Mouse (Mus musculus) right cerebral cortex, postnatal 10 days (tissue): ENCODE data around the gene Vps4b.

Source experiments
- DNase-seq, 2 experiments: peaks; one replicate each; pipeline ENCODE4 v3.0.0; 2021; ENCODE audit warnings: low spot score in 2 of 2

Gene Vps4b

GRCm38 (mm10) chr1:106796542-106796924, at the start of gene Vps4b:
Vps4b (minus strand) TSS chr1:106796728.
- peak; percentile 96 to 97 for DNase-seq

DNA sequence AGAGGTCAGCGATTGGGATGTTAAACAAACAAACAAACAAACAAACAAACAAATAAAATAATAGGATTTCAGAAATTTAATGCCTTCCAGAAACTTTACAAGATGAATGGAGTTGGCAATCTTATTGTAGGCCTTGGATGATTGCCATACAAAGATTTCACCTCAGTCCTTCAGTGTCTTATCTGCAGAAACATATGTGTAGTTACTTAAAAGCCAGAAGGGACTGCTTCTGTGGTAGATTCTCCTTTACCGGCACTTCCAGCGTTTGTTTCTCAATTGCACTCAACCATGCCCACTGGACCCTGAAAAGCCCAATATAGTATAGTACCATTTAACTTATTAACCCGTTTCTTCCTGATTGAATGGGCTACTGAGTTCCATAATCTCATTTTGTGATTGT, 32.3 kb upstream of the Vps4b start:
- no peak for DNase-seq

DNA sequence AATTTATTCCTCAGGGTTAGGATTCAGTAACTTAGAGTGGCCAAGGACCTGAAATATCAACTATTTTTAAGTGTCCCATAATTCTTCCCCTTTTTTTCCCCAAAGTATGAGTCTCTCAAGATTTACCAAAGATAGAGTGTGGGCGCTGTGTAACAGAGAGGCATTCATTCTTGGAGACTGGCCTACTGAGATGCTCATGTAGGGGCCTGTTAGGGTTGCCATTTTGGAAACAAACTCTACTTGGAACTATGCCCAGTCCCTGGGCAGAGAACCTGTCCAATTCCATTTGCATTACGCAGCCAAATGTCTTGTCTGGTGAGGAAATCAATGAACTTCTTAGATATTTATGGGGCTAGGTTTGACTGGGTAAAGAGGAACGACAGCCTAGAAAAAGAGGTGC, 25.8 kb upstream of the Vps4b start:
- DNase-seq: peak in 1 of 2 experiments; percentile 28

DNA sequence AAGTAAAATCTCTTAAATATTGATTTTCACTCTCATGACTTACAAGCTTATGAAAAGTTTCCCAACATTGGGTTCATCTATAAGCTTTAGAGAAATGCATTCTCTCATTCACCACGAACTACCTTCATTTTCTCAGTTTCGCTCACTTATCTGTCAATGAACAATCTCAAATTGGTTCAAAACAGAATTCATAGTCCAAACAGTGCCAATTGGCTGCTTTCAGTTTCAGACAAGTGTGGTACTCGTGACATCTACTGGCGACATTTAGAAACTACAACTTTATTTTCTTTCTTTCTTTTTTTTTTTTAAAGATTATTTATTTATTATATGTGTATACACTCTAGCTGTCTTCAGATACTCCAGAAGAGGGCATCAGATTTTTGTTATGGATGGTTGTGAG, 21.8 kb upstream of the Vps4b start:
- DNase-seq: no peak

- DNase-seq: no peak
Measured at GRCm38 (mm10) chr1:106816766-106817165, 20.2 kb upstream of the Vps4b start.

- no peak for DNase-seq
Measured at GRCm38 (mm10) chr1:106815265-106815664, 18.7 kb upstream of the Vps4b start.

GRCm38 (mm10) chr1:106814864-106815263, 18.3 kb upstream of the Vps4b start:
- no peak for DNase-seq

- no peak for DNase-seq
Measured at GRCm38 (mm10) chr1:106799931-106800330, 3.4 kb upstream of the Vps4b start.

DNA sequence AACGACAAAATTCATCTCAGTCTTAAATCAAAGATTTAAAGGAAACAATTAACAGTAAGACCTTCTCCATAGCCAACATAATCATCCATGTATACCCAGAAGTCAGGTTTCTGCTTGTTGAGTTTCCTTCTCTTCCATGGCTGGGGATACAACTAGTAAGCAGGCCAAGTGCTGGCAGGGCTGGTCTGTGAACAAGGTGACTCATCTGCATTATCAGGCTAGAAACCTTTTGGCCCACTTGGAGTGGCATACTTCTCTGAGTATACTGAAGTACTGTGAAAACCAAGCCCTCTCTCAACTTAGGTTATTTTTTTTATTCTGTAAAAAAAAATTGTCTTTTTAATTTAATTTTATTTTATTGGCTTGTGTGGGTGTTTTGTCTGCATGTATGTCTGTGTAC, 2.9 kb upstream of the Vps4b start:
- DNase-seq: no peak

DNA sequence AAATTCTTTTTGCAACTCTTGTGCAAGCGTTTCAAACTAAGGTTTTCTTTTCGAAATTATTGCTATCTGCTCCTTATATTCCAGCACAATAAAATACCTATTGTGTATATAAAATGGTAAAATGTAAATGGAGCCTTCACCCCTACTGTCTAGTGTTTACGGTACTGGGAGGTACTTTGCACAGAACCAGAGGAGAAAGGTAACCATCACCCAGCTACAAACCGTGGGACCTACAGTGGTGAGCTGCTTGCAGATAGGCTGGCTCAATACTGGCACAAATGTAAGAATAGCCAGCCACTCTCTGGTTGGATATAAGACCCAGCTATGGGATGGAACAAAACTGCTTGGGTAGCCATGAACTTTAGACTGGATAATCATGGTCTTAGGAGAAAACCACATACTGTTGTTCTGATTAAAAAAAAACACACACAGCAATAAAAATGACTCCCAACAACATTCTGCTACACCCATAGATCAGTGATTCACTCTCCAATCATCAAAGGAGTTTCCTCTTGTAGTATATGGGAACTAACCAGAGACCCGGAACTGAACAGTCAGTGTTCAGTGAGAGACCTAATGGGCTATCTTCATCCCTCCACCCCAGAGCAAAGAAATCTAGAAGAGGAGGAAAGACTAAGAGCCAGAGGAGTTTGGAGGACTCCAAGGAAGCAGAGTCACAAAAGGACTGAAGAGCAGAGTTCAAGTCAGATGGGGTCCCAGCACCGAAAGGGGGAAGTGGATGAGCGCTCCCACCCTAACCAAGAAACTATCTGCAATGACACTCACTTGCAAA, 655 bp upstream of the Vps4b start:
- DNase-seq: no peak

DNA sequence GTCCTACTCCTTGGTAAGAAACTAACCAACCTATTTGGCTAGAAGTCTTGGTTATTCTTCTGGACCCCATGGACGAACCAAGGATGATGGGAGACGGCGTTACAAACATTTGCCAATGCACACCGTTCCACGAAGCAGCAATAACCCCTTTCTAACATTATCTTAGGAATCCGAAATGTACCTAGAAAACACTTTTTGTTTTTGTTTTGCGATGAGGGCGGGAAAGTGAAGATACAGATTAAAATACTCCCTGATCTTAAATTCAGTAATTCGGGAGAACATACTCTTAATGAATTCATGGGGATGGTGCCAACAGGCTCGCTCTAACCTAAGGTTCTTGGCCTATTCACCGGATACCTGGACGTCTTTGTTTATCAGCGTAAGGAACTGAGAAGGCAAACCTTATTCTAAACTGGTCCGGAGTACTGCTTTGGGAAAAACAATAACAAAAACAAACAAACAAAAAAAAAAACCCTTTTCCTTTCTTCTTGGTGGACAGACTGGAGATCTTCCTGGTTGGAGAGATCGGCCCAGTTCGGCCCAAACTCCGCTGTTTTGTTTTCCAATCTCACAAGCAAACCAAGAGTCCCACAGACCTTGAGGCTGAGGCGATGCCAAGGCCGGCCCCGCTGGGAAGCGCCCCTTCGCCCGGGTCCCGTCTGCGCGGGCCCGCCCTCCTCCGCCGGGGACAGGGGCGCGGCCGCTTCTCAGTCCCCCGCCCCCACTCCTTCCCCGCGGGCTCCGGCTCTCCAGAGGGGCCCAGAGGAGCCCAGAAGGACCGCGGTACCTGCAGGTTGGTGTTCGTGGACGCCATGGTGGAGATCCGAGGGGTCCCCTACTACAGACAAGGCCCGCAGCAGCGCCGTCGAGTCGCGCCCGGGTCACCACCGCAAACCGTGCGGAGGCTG, 640 bp downstream of the Vps4b start:
- DNase-seq: no peak

DNA sequence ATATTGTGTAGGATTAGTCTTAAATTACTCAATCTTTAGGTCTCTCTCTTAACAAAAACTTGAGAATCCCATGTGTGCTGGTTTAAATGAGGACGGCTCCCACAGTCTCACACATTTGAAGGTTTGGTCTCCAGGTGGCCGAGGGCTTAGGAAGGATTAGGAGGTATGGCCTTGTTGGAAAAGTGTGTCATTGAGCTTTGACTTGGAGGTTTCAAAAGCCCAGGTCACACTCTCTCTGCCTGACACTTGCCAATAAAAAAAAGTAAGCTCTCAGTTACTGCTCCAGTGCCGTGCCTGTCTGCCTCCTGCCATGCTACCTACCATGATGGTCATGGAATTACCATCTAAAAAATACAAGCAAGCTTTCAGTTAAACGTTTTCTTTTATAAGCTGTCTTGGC, 21.6 kb downstream of the Vps4b start:
- no peak for DNase-seq

DNA sequence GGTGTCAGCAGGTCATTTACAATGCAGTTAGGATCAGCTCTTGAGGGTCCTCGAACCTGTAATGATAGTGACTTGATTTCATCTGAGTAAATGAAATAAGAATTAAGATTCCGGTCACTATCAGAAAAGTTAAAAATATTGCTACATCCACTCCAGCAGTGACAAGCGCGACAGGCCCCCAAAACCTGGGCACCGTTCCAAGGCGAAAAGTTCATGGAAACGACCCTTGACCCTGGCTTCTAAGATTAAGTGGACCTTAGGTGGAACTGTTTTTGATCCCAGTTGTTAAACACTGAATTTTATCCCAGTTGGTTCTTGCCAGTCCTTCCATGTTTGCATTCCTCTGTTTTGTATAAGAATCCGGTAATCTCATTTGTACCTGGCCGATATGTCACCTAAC, 22.4 kb downstream of the Vps4b start:
- no peak for DNase-seq

- DNase-seq: no peak
Measured at GRCm38 (mm10) chr1:106768773-106769172, 27.8 kb downstream of the Vps4b start.

- DNase-seq: no peak
Measured at GRCm38 (mm10) chr1:106765771-106766170, 30.8 kb downstream of the Vps4b start.

DNA sequence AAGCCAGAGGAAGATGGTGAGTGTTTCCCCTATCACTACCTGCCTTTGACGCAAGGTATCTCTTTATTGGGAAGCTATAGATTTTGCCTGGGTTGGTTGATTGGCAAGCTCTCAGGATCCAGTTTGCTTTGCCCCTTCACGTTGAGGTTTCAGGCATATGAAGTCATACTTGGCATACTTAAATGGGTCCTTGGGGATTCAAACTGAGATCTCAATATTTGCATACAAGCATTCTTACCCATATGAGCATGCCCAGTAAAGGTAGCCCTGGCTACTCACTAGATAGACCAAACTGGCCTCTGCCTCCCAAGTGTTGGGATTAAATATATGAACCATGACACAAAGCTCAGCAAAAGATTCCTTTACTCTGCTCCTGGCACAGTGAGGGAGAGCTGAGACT, 31.7 kb downstream of the Vps4b start:
- DNase-seq: no peak

- DNase-seq: no peak
Measured at GRCm38 (mm10) chr1:106764281-106764680, 32.2 kb downstream of the Vps4b start.

- no peak for DNase-seq
Measured at GRCm38 (mm10) chr1:106760750-106761149, 35.8 kb downstream of the Vps4b start.

- peak; percentile 98 to 99 for DNase-seq
Measured at GRCm38 (mm10) chr1:106759572-106760435, 36.7 kb downstream of the Vps4b start, which contains the start of gene Kdsr. Kdsr (minus strand) TSS chr1:106759727.

DNA sequence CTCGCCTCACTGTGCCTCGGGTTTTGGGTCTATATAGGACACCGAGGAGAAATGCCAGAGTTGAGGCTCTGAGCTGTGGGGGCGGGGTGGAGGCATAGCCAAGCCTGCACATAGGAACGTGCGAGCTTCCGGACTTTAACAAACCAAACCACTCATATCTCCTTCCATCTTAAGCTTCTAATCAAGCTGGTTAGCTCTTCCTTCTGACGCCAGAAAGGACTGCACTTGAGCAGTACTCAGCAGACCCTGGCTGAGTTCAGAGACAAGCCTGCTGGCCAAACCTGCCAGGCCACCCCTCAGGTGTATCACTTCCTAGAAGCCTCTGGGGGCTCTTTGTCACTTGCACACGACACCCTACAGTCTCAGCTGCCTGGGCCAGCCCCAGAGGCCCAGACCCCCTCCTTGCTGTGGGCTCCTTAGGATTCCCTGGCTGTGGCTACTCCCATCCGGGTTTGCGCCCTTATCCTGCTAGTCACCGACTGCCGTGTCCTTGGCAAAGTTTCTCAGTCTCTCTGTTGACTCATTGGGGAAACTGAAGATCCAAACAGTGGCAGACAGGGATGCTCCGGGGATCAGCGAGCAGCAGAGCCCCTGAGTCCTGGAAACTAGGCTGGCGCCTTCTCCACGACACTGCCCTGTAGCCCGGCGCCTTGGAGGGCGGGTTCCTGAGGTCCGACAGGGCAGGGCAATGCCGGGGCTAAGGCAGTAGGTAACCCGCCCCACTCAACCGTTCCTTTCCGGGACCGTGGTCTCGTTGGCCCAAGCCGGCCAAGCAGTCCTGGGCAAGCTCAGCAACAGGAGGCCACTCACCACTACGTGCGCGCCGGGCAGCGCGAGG, 37.6 kb downstream of the Vps4b start:
- peak; percentile 49 to 55 for DNase-seq

DNA sequence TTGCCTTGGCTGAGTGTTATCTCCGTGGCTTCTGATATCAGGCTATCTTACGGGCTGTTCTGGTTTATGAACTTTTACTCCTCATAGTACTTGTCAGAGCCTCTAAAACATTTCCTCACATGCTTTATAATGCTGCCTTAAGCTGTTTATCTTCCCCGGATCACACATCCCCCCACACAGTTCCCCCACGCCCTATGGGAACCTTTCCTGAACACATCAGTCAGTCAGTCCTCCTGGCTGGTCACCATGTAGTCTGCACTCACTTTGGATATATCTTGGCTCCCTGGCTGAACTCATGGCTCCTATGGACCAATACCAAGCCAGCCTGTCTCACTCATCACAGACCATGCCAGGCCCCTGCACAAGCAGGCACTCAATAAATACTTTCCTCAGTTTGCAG, 39.9 kb downstream of the Vps4b start:
- no peak for DNase-seq
